Mouse (Mus musculus): ENCODE results near the gene Nr1i2. TPM values are rescaled to one million over a fixed set of nuclear protein-coding genes. Genes with fewer than 3 reads are reported as not detected.

Gene Nr1i2
- total and polyA plus RNA-seq, 2 experiments: 45.8 to 72.3 TPM

- peaks cover 23% of the 10 kb centered on the region for H3K36me3 ChIP-seq (ENCODE audit: control insufficient read depth, insufficient read depth, low read length)
- H3K4me1 ChIP-seq (ENCODE audit: control insufficient read depth, insufficient read depth, low read length): no peaks in the 10 kb centered on the region
- DNase-seq (ENCODE audit: extremely low read depth, low read depth, low spot score): no peak
- TF ChIP-seq POLR2A (IDR thresholded peaks at IDR 0.05; ENCODE audit: extremely low read depth, insufficient read depth, low read length) (no peak), CTCF (IDR thresholded peaks at IDR 0.05; ENCODE audit: low read depth, low read length) (no peak)
- no peak overlapping the region for H3K9ac ChIP-seq (ENCODE audit: low read depth, low read length)
- no peak overlapping the region for H3K4me3 ChIP-seq (ENCODE audit: insufficient read depth, low read depth, low read length)
- 66% methylated on average over 13 of the region's 13 CpGs for WGBS
- no peak overlapping the region for H3K27ac ChIP-seq (replicated peaks; ENCODE audit: insufficient read depth, low read depth, low read length)
- H3K79me2 ChIP-seq (ENCODE audit: control insufficient read depth, insufficient read depth, low read length): no peaks in the 10 kb centered on the region
- H3K27me3 ChIP-seq (ENCODE audit: control insufficient read depth, insufficient read depth, low read length): no peaks in the 10 kb centered on the region
These were observed 46.2 kb downstream of the Nr1i2 start for GRCm38 (mm10) chr16:38248331-38248961.

GRCm38 (mm10) chr16:38245849-38246585 lies 48.6 kb downstream of the Nr1i2 start:
- TF ChIP-seq POLR2A (IDR thresholded peaks at IDR 0.05; ENCODE audit: extremely low read depth, insufficient read depth, low read length) (no peak), CTCF (IDR thresholded peaks at IDR 0.05; ENCODE audit: low read depth, low read length) (no peak)
- no peaks in the 10 kb centered on the region for H3K4me1 ChIP-seq (ENCODE audit: control insufficient read depth, insufficient read depth, low read length)
- H3K27ac ChIP-seq (replicated peaks; ENCODE audit: insufficient read depth, low read depth, low read length): no peak overlapping the region
- no peak overlapping the region for H3K9ac ChIP-seq (ENCODE audit: low read depth, low read length)
- H3K36me3 ChIP-seq (ENCODE audit: control insufficient read depth, insufficient read depth, low read length): peaks cover 12% of the 10 kb centered on the region; the same call in 1 of the 2 replicates
- no peak for DNase-seq (ENCODE audit: extremely low read depth, low read depth, low spot score)
- no peaks in the 10 kb centered on the region for H3K27me3 ChIP-seq (ENCODE audit: control insufficient read depth, insufficient read depth, low read length)
- no peaks in the 10 kb centered on the region for H3K79me2 ChIP-seq (ENCODE audit: control insufficient read depth, insufficient read depth, low read length)
- H3K4me3 ChIP-seq (ENCODE audit: insufficient read depth, low read depth, low read length): no peak overlapping the region
- 70% methylated on average over 5 of the region's 5 CpGs for WGBS

- Histone ChIP-seq H3K36me3 (ENCODE audit: control insufficient read depth, insufficient read depth, low read length) (peaks cover 13% of the 10 kb centered on the region; the same call in 1 of the 2 replicates), H3K27ac (replicated peaks; ENCODE audit: insufficient read depth, low read depth, low read length) (no peak overlapping the region), H3K4me1 (ENCODE audit: control insufficient read depth, insufficient read depth, low read length) (no peaks in the 10 kb centered on the region), H3K9ac (ENCODE audit: low read depth, low read length) (no peak overlapping the region), H3K79me2 (ENCODE audit: control insufficient read depth, insufficient read depth, low read length) (no peaks in the 10 kb centered on the region), H3K4me3 (ENCODE audit: insufficient read depth, low read depth, low read length) (no peak overlapping the region), H3K27me3 (ENCODE audit: control insufficient read depth, insufficient read depth, low read length) (no peaks in the 10 kb centered on the region)
- DNase-seq (ENCODE audit: extremely low read depth, low read depth, low spot score): no peak
- 88% methylated on average over 2 of the region's 2 CpGs for WGBS
- TF ChIP-seq POLR2A (IDR thresholded peaks at IDR 0.05; ENCODE audit: extremely low read depth, insufficient read depth, low read length) (no peak), CTCF (IDR thresholded peaks at IDR 0.05; ENCODE audit: low read depth, low read length) (no peak)
These were observed 49.2 kb downstream of the Nr1i2 start for GRCm38 (mm10) chr16:38245379-38245778.

- Histone ChIP-seq H3K79me2 (ENCODE audit: control insufficient read depth, insufficient read depth, low read length) (no peaks in the 10 kb centered on the region), H3K36me3 (ENCODE audit: control insufficient read depth, insufficient read depth, low read length) (peaks cover 9% of the 10 kb centered on the region; the same call in 1 of the 2 replicates), H3K4me1 (ENCODE audit: control insufficient read depth, insufficient read depth, low read length) (no peaks in the 10 kb centered on the region), H3K4me3 (ENCODE audit: insufficient read depth, low read depth, low read length) (no peak overlapping the region), H3K9ac (ENCODE audit: low read depth, low read length) (no peak overlapping the region), H3K27ac (replicated peaks; ENCODE audit: insufficient read depth, low read depth, low read length) (no peak overlapping the region), H3K27me3 (ENCODE audit: control insufficient read depth, insufficient read depth, low read length) (no peaks in the 10 kb centered on the region)
- WGBS: 95% methylated on average over 6 of the region's 6 CpGs
- DNase-seq (ENCODE audit: extremely low read depth, low read depth, low spot score): no peak
- TF ChIP-seq POLR2A (IDR thresholded peaks at IDR 0.05; ENCODE audit: extremely low read depth, insufficient read depth, low read length): no peak
- no peak for TF ChIP-seq CTCF (IDR thresholded peaks at IDR 0.05; ENCODE audit: low read depth, low read length)
These were observed 50.5 kb downstream of the Nr1i2 start for GRCm38 (mm10) chr16:38244111-38244510.

GRCm38 (mm10) chr16:38240167-38240566 lies 54.5 kb downstream of the Nr1i2 start:
- Histone ChIP-seq H3K4me3 (ENCODE audit: insufficient read depth, low read depth, low read length) (no peak overlapping the region), H3K27ac (replicated peaks; ENCODE audit: insufficient read depth, low read depth, low read length) (no peak overlapping the region), H3K27me3 (ENCODE audit: control insufficient read depth, insufficient read depth, low read length) (no peaks in the 10 kb centered on the region), H3K9ac (ENCODE audit: low read depth, low read length) (no peak overlapping the region), H3K36me3 (ENCODE audit: control insufficient read depth, insufficient read depth, low read length) (peaks cover 12% of the 10 kb centered on the region), H3K79me2 (ENCODE audit: control insufficient read depth, insufficient read depth, low read length) (no peaks in the 10 kb centered on the region), H3K4me1 (ENCODE audit: control insufficient read depth, insufficient read depth, low read length) (no peaks in the 10 kb centered on the region)
- 96% methylated on average over 10 of the region's 10 CpGs for WGBS
- no peak for TF ChIP-seq POLR2A (IDR thresholded peaks at IDR 0.05; ENCODE audit: extremely low read depth, insufficient read depth, low read length)
- no peak for TF ChIP-seq CTCF (IDR thresholded peaks at IDR 0.05; ENCODE audit: low read depth, low read length)
- DNase-seq (ENCODE audit: extremely low read depth, low read depth, low spot score): no peak

- Histone ChIP-seq H3K27me3 (ENCODE audit: control insufficient read depth, insufficient read depth, low read length) (no peaks in the 10 kb centered on the region), H3K4me1 (ENCODE audit: control insufficient read depth, insufficient read depth, low read length) (no peaks in the 10 kb centered on the region), H3K9ac (ENCODE audit: low read depth, low read length) (no peak overlapping the region), H3K36me3 (ENCODE audit: control insufficient read depth, insufficient read depth, low read length) (peaks cover 12% of the 10 kb centered on the region), H3K27ac (replicated peaks; ENCODE audit: insufficient read depth, low read depth, low read length) (no peak overlapping the region), H3K79me2 (ENCODE audit: control insufficient read depth, insufficient read depth, low read length) (no peaks in the 10 kb centered on the region), H3K4me3 (ENCODE audit: insufficient read depth, low read depth, low read length) (no peak overlapping the region)
- 65% methylated on average over 5 of the region's 5 CpGs for WGBS
- TF ChIP-seq POLR2A (IDR thresholded peaks at IDR 0.05; ENCODE audit: extremely low read depth, insufficient read depth, low read length): no peak
- peak; percentile 47 for TF ChIP-seq CTCF (IDR thresholded peaks at IDR 0.05; ENCODE audit: low read depth, low read length)
- DNase-seq (ENCODE audit: extremely low read depth, low read depth, low spot score): peak; percentile 39
These were observed 54.9 kb downstream of the Nr1i2 start for GRCm38 (mm10) chr16:38239729-38240128.

Data from liver, adult 2 months (tissue).